Mouse (Mus musculus) heart, adult 9 months (tissue): ENCODE data around the gene 4930583I09Rik.

Experiments
- DNase-seq, 2 experiments: peaks; one replicate each; pipeline ENCODE4 v3.0.0; 2022; ENCODE audit warnings: low spot score in 2 of 2

Gene 4930583I09Rik

DNA sequence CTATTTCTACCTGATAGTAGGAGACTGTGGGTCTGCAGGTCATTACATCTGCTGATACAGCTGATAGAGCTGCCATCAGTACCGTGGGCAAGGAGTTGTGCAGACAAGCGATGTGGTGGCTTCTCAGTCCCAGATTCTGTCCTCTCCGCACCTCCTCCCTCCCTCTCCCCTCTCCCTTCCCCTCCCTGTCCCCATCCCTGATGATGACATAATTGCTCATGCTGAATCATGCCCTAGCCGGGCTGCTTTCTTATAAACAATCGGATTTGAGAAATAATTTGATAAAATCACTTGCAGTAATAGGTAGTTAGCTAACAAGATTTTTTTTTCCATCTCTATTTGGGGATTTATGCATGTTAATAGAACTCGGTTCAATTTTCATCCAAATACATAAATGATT lies at the start of gene 4930583I09Rik:
Gene 4930583I09Rik, minus strand, starts transcription at position 144 of the 400 bp plus-strand sequence.
- no peak for DNase-seq

DNA sequence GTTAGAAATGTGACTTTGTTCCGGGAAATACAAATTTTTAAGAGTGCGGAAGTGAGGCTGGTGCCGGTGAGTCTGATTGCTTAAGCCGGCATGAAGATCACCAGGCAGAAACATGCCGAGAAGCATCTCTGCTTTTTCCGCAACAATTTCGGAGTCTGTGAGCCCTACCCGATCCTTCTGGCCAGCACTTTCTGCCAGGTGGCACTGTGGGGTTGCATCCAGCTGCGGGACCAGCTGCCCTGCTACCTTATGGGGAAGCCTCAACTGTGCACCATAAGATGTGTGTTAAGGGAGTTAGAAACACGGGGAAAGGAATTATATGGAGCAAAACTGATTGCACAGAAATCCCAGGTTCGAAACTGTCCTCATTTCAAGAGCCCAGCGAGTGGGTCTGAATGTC lies 40.2 kb upstream of the 4930583I09Rik start:
- no peak for DNase-seq

DNA sequence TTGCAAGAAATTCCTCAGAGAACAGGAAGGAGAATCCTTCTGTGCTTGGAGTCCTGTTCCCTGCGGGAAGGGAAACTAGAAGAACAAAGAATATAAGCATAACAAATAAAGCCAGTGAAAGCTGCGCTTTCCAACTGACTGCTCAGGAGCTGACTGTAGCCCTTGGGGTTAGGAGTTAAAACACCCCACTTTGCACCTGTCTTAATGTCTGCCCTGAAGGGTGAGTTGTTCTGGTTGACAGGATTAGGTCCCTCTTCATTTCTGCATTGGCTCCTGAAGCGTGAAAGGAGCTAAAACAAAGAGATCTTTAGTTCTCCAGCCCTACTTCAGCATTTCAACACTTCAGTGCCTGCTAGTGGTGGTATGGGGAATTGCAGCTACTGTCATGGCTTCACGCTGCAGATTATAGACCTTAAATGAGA lies 37.8 kb upstream of the 4930583I09Rik start:
- DNase-seq, result peak; percentile 8 to 28

DNA sequence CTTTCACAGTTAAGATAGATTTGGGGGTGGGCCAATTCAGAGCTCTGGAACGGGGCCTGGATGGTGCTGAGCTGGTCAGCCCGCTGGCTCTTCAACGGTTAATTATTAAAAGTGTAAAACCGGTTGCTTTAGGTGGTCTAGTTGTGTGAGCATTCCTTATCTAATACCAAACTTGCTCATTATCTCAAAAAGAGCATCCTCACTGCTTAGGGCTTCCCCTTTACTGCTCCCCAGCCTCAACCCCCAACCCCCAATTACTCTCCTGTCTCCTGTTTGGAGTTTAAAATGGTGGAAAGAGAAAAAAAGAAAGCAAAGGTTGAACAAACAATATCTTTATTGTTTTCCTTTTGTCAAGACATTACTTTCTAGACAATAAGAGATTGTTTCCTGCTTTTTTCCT lies 27.9 kb upstream of the 4930583I09Rik start:
- DNase-seq, result no peak

DNA sequence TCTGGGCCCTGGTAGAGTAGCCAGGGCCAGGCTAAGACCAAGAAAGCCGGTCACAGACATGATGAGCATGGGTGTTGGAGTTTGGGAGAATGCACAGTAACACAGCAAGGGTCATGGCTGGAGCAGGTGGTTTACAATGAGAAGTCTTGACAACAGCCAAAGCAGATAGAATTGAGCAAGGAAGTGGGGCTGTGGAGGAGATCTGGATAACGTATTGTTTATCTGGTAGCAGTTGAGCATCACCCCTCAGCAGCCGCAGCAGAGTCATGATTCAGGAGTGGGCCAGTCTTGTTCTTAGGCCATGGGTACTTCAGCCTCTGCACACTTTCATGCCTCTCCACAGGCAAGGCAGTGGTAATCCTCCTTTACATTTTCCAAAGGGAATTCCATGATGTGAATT lies 25.1 kb upstream of the 4930583I09Rik start:
- DNase-seq, result no peak

DNA sequence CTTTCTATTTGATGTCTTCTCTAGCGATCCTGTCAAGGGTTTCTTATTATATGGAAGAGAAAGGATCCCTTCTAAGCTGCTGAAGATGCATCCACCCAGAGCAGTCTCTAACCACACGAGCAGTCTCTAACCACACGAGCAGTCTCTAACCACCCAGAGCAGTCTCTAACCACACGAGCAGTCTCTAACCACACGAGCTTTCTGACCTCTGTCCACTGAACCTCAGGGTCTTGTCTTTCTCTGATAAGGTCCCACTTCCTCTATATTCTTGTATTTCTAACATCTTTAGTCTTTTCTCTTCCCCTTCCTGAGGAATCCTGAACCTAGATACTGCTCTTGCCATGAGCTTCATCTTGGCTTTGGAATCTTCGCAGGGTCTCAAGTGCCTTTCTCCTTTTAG lies 23.0 kb upstream of the 4930583I09Rik start:
- no peak for DNase-seq

DNA sequence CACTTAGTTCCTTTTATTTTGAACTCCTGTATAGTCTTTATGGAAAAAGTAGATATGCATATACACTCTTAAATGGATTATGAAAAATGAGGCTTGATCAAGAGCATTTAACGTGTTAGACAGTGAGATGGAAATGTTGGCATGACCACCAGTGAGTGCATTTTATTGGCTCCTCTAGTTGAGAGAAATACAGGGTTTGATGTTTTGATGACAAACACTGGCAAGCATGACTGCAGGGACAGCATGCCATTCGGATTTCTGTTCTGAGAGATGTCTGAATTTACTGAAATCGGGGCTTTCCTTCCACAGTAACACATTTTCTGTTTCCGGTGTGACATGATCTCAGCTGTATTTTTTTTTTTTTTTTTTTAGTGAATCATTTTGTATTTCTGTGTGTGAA lies 12.2 kb upstream of the 4930583I09Rik start:
- no peak for DNase-seq

DNA sequence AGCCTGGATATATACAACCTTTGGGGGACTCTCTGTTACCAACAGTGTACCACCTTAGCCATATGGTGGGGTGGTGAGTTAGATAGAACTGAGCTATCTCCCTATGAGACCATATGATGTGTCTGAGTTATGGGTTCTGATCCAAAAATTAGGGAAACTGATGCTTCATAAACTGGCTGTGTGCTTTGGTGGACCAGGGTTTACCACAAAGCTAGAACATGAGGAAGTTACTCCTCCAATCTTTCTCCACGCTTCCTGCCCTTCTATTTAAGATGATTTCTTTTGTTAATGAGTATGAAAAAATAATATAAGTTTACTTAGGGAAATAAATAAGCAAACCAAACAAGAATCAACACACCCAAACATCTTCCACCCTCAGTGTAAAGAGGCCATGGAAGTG lies 10.8 kb upstream of the 4930583I09Rik start:
- no peak for DNase-seq

DNA sequence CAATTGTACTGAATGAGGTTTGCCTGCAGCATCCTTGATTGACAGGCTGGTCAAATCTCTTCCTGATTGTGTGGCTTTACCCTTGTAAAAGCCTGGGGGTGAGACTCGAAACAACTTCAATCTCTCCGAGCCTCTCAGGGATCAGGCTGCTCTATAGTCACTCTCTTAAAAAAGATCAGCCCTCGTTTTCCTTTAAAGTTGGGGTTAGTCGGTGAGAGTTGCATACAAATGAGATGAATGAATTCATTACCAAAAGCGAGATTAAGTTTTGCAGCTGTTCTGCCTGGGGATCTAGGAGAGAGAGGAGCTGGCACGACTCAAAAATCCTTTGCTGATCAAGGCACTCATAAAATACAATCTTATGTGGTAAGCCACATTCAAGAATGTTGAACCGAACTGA lies 1.0 kb upstream of the 4930583I09Rik start:
- DNase-seq, result no peak

DNA sequence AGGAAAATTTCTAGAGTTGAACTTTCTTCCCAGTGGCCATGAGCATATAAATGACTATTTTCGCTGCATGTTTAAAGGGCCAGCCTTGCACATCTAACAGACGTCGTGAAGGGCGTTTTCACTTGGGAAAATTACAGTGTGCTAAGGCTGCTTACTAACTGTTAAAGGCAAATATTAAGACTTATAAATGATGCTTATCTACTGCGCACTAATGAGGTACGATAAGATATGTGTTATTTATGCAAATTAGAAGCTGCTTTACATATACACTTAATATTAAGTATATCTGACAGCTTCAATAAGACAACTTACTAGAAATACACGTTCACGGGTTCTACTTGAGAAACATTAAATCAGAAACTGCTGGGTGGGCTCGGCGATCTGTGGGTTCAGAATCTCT lies 481 bp upstream of the 4930583I09Rik start:
- no peak for DNase-seq

DNA sequence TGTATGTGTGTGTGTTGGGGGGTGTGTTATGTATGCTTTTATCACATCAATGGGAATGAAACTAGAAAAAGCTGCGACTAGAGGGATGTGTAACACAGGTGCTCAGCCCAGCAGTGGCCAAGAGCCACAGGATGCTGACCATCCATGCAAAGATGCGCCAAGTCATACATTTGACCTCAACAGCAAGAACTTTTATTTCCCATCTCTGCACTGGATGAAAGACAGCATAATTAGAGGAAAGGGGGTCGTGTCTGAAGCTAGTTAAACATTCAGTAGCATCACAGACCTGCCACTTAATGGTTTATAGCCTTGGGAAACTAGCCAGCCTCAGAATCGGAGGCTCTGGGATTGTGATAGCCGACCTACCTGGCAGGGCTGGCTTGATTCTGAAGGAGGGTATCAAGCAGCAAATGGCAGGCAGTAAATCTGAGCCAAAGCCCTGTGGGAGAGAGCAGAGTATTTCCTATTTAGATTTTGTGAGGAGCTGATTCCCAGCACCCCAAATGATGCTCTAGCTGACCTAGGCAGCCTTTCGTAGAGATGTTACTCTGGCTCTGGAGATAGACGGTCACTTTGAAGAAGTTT lies 1.9 kb downstream of the 4930583I09Rik start:
- DNase-seq, result no peak

DNA sequence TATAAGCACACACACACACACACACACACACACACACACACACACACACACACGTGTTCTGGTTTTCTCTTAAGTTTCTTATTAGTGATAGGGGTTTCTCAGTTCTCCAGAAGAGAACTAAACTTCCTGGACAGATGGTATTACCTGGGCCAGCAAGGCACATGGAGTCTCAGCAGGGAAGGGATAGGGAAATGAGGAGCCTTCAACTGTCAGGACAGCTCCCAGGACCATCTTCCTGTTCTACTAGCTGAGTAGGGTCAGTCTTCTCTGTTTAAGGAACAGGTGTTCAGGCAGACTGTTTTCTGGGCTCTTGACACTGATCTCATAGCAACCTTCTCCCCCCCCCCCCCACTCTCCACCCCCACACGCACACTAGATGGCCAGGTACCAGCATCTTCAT lies 2.8 kb downstream of the 4930583I09Rik start:
- no peak for DNase-seq

DNA sequence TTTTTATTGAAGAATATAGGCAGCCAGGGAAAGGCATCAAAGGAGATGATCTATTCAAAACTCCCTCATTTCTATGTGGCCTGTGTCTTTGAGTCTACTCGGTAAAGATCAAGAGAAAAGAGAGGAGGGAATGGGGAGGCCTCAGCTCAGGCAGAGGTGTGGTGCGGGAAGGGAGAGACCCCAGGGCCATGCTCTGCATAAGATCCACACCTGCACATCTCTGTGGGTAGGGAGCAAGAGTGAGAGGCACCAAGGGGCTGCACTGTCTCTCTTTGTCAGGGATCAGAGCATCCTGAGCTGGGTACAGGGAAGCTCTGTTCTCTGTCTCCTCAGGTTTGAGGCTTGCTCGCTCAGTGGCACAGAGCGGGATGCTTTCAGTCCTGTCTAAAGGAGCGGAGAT lies 8.4 kb downstream of the 4930583I09Rik start:
- no peak for DNase-seq

DNA sequence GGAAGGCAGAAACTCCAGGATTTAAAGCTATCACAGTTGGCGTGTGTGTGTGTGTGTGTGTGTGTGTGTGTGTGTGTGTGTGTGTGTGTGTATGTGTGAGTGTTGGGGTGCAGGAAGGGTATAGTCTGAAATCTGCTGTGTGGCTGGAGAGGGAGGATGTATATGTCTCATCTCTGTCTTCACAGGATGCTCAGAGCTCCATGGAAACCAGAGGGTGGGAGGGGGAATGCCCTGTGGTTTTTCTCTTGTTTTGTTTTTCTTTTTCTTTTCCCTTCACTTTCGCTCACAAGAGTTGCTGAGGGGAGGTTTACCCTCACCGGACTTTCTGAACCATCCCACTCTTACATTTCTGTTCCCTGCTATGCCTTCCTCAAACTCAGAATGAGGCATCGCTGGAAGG lies 9.0 kb downstream of the 4930583I09Rik start:
- DNase-seq, result no peak

DNA sequence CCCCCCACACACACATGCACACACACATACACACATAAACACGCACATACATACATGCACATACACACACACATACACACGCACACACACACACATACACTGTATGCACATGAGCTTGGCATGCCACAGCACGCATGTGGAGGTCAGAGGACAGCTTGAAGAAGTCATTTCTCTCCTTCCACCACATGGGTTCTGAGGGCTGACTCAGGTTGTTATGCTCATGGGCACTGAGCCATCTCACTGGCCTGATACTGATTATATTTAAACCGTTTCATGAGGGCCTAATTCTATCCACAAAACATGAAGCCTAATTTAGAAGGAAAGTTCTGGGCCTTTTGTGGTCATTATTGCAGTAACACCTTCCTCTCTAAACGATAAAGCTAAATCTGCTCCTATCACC lies 13.3 kb downstream of the 4930583I09Rik start:
- no peak for DNase-seq

DNA sequence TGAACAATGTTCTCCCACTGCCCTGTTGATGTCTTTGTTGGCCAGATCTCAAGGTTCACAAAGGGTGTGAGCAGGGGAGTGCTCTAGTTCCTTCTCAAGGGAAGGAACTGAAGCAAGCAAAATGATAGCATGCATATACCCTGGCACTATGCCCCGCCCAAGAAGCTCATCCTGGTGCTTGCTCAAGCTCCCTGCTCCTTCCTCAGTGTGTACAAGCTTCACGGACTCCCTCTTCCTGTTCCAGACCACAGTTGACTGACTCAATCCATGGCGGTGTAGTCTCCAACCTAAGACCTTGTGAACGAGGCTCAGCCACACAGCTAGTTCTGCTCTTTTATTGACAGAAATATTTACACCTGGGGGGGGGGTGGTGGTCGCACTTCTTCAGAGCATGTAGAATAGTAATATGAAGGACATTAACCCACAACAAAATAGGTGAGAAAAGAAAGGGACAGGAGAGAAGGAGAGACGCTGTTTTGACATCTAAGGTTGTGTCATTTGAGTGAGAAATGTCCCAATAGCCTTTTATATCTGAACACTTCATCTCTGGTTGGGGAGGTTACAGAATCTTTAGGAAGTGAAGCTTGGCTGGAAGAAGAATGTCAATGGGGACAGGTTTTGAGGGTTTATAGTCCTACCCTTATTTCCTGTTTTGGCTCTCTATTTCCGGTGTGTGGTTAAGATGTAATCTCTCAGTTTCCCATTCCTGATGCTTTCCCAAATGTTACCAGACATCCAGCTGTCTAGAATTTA lies 14.9 kb downstream of the 4930583I09Rik start:
- no peak for DNase-seq

DNA sequence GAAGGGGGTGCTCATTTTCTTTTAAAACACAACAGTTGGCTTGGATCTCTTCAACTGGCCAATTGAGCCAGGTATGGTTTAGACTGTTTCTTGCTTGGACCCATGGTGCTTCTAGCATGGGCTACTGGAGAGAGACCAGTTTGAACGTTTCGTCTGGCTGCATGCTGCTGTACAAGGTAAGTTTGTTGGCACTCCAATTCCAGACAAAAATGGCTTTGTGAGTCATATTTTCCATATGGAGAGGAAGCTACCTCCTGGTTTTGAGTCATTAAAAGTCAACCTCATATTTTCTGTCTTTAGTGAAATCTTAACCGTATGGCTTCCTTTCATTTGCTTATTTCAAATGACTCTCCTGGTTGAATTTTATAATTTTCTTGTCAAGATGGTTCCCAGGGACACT lies 19.6 kb downstream of the 4930583I09Rik start:
- DNase-seq, result no peak

DNA sequence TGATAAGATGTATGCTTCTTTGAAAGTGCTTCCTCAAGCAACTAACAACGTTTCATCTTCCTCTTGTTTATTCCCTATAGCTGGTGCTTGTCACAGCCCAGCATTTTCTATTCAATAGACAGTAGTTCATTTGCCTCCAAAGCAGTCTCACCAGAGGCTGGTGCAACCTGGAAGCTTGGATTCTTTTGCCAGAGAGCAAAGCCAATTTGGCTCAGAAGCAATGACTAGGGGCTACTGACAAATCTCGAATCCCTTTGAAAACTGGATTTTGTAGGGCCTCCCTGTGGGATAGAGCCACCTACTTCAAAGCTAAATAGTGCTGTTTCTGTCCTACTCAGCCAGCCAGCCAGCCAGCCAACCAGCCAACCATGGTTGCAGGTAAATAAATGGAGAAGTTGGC lies 20.1 kb downstream of the 4930583I09Rik start:
- no peak for DNase-seq

DNA sequence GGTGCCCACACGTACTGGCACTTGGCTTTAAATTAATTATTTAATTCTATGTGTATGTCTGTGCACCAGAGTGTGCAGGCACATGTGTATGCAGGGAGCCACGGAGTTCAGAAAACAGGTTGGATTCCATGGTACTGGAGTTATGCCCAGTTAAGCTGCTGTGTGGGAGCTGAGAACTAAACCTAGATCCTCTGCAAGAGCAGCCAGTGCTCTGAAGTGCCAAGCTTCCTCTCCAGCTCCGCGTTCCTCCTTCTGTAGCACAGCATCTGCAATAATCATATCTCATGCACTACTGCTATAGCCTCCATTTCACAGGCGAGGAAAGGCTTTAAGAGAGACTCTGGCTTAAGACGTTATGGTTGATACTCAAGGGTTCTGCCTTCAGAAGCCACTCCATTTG lies 22.3 kb downstream of the 4930583I09Rik start:
- no peak for DNase-seq

DNA sequence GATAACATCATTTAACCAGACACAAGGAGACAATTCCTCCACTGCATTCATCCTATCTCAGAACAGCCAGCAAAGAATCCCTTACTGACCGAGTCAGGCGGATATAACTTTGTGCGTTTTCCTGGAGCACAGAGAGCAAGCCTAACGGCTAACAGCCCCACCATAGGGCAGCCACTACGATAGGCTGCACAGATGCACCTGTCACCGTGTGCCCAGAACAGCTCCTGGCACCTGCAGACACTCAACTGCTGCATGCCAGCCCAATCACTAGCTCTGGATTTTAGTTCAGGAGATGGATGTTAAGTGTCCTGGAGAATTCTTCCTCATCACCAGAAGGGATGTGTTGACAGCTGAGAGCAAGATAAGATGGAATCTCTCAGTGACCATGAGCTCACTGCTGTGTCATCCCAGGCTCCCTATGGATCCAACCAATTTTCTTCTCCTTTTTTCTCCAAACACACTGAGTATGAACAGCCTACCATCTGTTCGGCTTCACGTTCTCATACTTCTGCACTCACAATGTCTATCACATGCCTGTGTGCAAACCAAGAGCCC lies 29.8 kb downstream of the 4930583I09Rik start:
- DNase-seq, result no peak

DNA sequence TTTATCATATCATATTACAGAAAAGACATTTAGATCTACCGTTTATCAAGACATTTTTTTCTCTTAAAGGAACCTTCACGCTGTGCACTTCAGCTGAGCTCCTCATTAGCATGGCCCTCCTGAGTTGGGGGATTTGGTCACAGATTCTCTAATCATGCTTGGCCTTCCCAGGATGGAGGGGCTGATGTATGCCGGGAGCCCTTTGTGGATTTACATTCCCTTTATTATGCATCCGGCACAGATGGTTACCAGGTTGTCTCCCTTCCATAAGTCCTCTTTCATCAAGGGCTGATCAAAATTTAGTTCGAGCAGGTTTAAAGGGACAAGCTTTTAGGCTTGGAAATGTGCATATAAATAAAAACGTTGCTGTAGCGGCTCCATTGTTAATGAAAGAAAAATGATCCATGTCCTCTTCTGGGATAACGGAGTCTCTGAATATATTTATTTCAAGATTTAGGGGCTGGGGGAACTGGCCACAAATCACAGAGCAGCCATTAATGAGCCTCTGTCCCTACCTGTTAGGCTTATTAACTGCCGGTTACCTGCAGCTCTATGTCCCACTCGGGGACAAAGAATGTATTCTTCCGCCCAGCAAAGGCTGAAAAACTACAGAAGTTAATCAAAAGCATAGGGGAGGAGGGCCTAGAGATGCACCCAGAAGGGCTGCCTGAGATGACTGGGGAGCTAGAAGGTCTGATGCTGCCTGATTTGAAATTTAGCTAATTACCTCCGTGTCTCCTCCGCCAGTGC lies 31.3 kb downstream of the 4930583I09Rik start:
- DNase-seq, result no peak

DNA sequence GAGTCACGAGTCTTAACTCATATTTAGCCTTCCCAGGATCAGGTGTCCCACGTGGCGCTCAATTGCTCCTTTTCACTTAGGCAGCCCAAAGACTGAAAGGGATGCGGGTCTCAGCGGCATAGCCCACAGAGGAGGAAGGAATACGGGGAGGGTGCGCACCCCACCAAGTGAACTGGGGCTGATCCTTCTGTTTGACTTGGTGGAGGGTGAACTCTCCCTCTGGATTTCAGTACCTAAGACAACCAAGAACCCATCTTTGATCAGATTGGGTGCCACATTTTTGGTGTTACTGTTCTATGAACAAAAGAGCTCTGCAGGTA lies 33.0 kb downstream of the 4930583I09Rik start:
- no peak for DNase-seq
